Mouse (Mus musculus): ENCODE results near the gene Panx1. TPM values are rescaled to one million over a fixed set of nuclear protein-coding genes. Genes with fewer than 3 reads are reported as not detected.

Gene Panx1
- polyA plus RNA-seq, 1 experiment from 2014 or later, result 30.1 TPM

- H3K4me2 ChIP-seq, result no peak overlapping the region
- H3K4me3 ChIP-seq (ENCODE audit: low read depth, low read length), result no peak overlapping the region
- H3K27me3 ChIP-seq (ENCODE audit: control insufficient read depth, insufficient read depth, low read length), result no peaks in the 10 kb centered on the region
- H3K4me1 ChIP-seq (ENCODE audit: control insufficient read depth, insufficient read depth, low read length), result no peaks in the 10 kb centered on the region
- WGBS (ENCODE audit: insufficient replicate concordance), result 73% methylated on average over 3 of the region's 3 CpGs
- no peaks in the 10 kb centered on the region for H3K36me3 ChIP-seq (ENCODE audit: control insufficient read depth, insufficient read depth, low read length)
- no peaks in the 10 kb centered on the region for H3K9me3 ChIP-seq (replicated peaks; ENCODE audit: control insufficient read depth, low read length)
- H3K27ac ChIP-seq (ENCODE audit: low read depth, low read length), result no peak overlapping the region
- no peak overlapping the region for H3K9ac ChIP-seq (ENCODE audit: low read depth, low read length)
- no peak for ATAC-seq (replicated peaks; ENCODE audit: insufficient number of reproducible peaks, low FRiP score, low TSS enrichment)
Measured at GRCm38 (mm10) chr9:14970805-14971525, 74.3 kb downstream of the Panx1 start.

GRCm38 (mm10) chr9:14970211-14970610 is 75.1 kb downstream of the Panx1 start:
- Histone ChIP-seq H3K4me2 (no peak overlapping the region), H3K4me3 (ENCODE audit: low read depth, low read length) (no peak overlapping the region), H3K27ac (ENCODE audit: low read depth, low read length) (no peak overlapping the region), H3K9me3 (replicated peaks; ENCODE audit: control insufficient read depth, low read length) (no peaks in the 10 kb centered on the region), H3K36me3 (ENCODE audit: control insufficient read depth, insufficient read depth, low read length) (no peaks in the 10 kb centered on the region), H3K9ac (ENCODE audit: low read depth, low read length) (no peak overlapping the region), H3K4me1 (ENCODE audit: control insufficient read depth, insufficient read depth, low read length) (no peaks in the 10 kb centered on the region), H3K27me3 (ENCODE audit: control insufficient read depth, insufficient read depth, low read length) (no peaks in the 10 kb centered on the region)
- 75% methylated on average over 4 of the region's 4 CpGs for WGBS (ENCODE audit: insufficient replicate concordance)
- no peak for ATAC-seq (replicated peaks; ENCODE audit: insufficient number of reproducible peaks, low FRiP score, low TSS enrichment)

- 91% methylated on average over 1 of the region's 1 CpGs for WGBS (ENCODE audit: insufficient replicate concordance)
- no peaks in the 10 kb centered on the region for H3K4me1 ChIP-seq (ENCODE audit: control insufficient read depth, insufficient read depth, low read length)
Measured at GRCm38 (mm10) chr9:14967598-14967997, 77.7 kb downstream of the Panx1 start.

GRCm38 (mm10) chr9:14966787-14967186 is 78.5 kb downstream of the Panx1 start:
- Histone ChIP-seq H3K4me3 (ENCODE audit: low read depth, low read length) (no peak overlapping the region), H3K4me2 (no peak overlapping the region), H3K9ac (ENCODE audit: low read depth, low read length) (no peak overlapping the region), H3K36me3 (ENCODE audit: control insufficient read depth, insufficient read depth, low read length) (no peaks in the 10 kb centered on the region), H3K27ac (ENCODE audit: low read depth, low read length) (no peak overlapping the region), H3K4me1 (ENCODE audit: control insufficient read depth, insufficient read depth, low read length) (no peaks in the 10 kb centered on the region), H3K9me3 (replicated peaks; ENCODE audit: control insufficient read depth, low read length) (no peaks in the 10 kb centered on the region), H3K27me3 (ENCODE audit: control insufficient read depth, insufficient read depth, low read length) (no peaks in the 10 kb centered on the region)
- no peak for ATAC-seq (replicated peaks; ENCODE audit: insufficient number of reproducible peaks, low FRiP score, low TSS enrichment)
- WGBS (ENCODE audit: insufficient replicate concordance), result 62% methylated on average over 4 of the region's 4 CpGs

More at GRCm38 (mm10) chr9:14967598-14967997, 77.7 kb downstream of the Panx1 start:
- Histone ChIP-seq H3K4me3 (ENCODE audit: low read depth, low read length) (no peak overlapping the region), H3K27ac (ENCODE audit: low read depth, low read length) (no peak overlapping the region), H3K9me3 (replicated peaks; ENCODE audit: control insufficient read depth, low read length) (no peaks in the 10 kb centered on the region), H3K9ac (ENCODE audit: low read depth, low read length) (no peak overlapping the region), H3K36me3 (ENCODE audit: control insufficient read depth, insufficient read depth, low read length) (no peaks in the 10 kb centered on the region), H3K4me2 (no peak overlapping the region), H3K27me3 (ENCODE audit: control insufficient read depth, insufficient read depth, low read length) (no peaks in the 10 kb centered on the region)
- no peak for ATAC-seq (replicated peaks; ENCODE audit: insufficient number of reproducible peaks, low FRiP score, low TSS enrichment)

GRCm38 (mm10) chr9:14965368-14965767 is 79.9 kb downstream of the Panx1 start:
- Histone ChIP-seq H3K4me3 (ENCODE audit: low read depth, low read length) (no peak overlapping the region), H3K27ac (ENCODE audit: low read depth, low read length) (no peak overlapping the region), H3K4me1 (ENCODE audit: control insufficient read depth, insufficient read depth, low read length) (no peaks in the 10 kb centered on the region), H3K27me3 (ENCODE audit: control insufficient read depth, insufficient read depth, low read length) (no peaks in the 10 kb centered on the region), H3K4me2 (no peak overlapping the region), H3K9me3 (replicated peaks; ENCODE audit: control insufficient read depth, low read length) (no peaks in the 10 kb centered on the region), H3K9ac (ENCODE audit: low read depth, low read length) (no peak overlapping the region), H3K36me3 (ENCODE audit: control insufficient read depth, insufficient read depth, low read length) (no peaks in the 10 kb centered on the region)
- no peak for ATAC-seq (replicated peaks; ENCODE audit: insufficient number of reproducible peaks, low FRiP score, low TSS enrichment)

- Histone ChIP-seq H3K27me3 (ENCODE audit: control insufficient read depth, insufficient read depth, low read length) (no peaks in the 10 kb centered on the region), H3K9ac (ENCODE audit: low read depth, low read length) (no peak overlapping the region), H3K4me1 (ENCODE audit: control insufficient read depth, insufficient read depth, low read length) (no peaks in the 10 kb centered on the region), H3K9me3 (replicated peaks; ENCODE audit: control insufficient read depth, low read length) (no peaks in the 10 kb centered on the region), H3K27ac (ENCODE audit: low read depth, low read length) (no peak overlapping the region), H3K4me3 (ENCODE audit: low read depth, low read length) (no peak overlapping the region), H3K36me3 (ENCODE audit: control insufficient read depth, insufficient read depth, low read length) (no peaks in the 10 kb centered on the region), H3K4me2 (no peak overlapping the region)
- WGBS (ENCODE audit: insufficient replicate concordance), result 74% methylated on average over 1 of the region's 1 CpGs
- no peak for ATAC-seq (replicated peaks; ENCODE audit: insufficient number of reproducible peaks, low FRiP score, low TSS enrichment)
Measured at GRCm38 (mm10) chr9:14962769-14963168, 82.5 kb downstream of the Panx1 start.

- Histone ChIP-seq H3K9me3 (replicated peaks; ENCODE audit: control insufficient read depth, low read length) (0 out of 2 replicates have a peak, but pooled peaks cover 3% of the 10 kb centered on the region), H3K4me2 (no peak overlapping the region), H3K27me3 (ENCODE audit: control insufficient read depth, insufficient read depth, low read length) (no peaks in the 10 kb centered on the region), H3K4me3 (ENCODE audit: low read depth, low read length) (no peak overlapping the region), H3K27ac (ENCODE audit: low read depth, low read length) (no peak overlapping the region), H3K4me1 (ENCODE audit: control insufficient read depth, insufficient read depth, low read length) (no peaks in the 10 kb centered on the region), H3K36me3 (ENCODE audit: control insufficient read depth, insufficient read depth, low read length) (no peaks in the 10 kb centered on the region), H3K9ac (ENCODE audit: low read depth, low read length) (no peak overlapping the region)
- 75% methylated on average over 1 of the region's 1 CpGs for WGBS (ENCODE audit: insufficient replicate concordance)
- ATAC-seq (replicated peaks; ENCODE audit: insufficient number of reproducible peaks, low FRiP score, low TSS enrichment), result no peak
Measured at GRCm38 (mm10) chr9:14954659-14955058, 90.6 kb downstream of the Panx1 start.

Other genes with a start within 250 kb of the Panx1 start
- gene Gpr83, start 185.3 kb downstream of the Panx1 start, polyA plus RNA-seq (2014; fragmentation: Nextera tagmentation; extraction: Ambion mirVana), result 0.11 TPM in 1 of 2 replicates, not detected in the other
- gene Izumo1r, start 141.5 kb downstream of the Panx1 start, polyA plus RNA-seq (2014; fragmentation: Nextera tagmentation; extraction: Ambion mirVana), result not detected in 2 replicates
- not detected in 2 replicates for gene Hephl1, start 66.6 kb upstream of the Panx1 start, polyA plus RNA-seq (2014; fragmentation: Nextera tagmentation; extraction: Ambion mirVana)
- 3.7 and 5.3 TPM in 2 replicates for gene Vstm5, start 193.6 kb upstream of the Panx1 start, polyA plus RNA-seq (2014; fragmentation: Nextera tagmentation; extraction: Ambion mirVana)
- gene Med17, start 234.5 kb upstream of the Panx1 start, polyA plus RNA-seq (2014; fragmentation: Nextera tagmentation; extraction: Ambion mirVana), result 23.2 and 26.8 TPM in 2 replicates